8 mouse cellular contexts compared by ENCODE assay signal in genomic region chr16:32662372-32662771, GRCm38 (mm10). TPM values are rescaled to one million over a fixed set of nuclear protein-coding genes. Genes with fewer than 3 reads are reported as not detected.
A peak's percentile ranks its signal among the peaks of the same experiment; 100 is the strongest.
DNase-seq lines count a peak whose midpoint lies in the region; ATAC-seq and TF ChIP-seq lines count a peak whose summit lies in the region.

No protein-coding gene starts in this region.

- no peak for ATAC-seq in heart, embryonic 15.5 days (replicated peaks; ENCODE audit: insufficient number of reproducible peaks, insufficient read depth, low FRiP score, low read depth)
- no peak for ATAC-seq in embryonic facial prominence, embryonic 12.5 days (ENCODE audit: insufficient number of reproducible peaks, insufficient read depth, low FRiP score, low TSS enrichment)
- no peak for ATAC-seq in heart, postnatal 0 days (ENCODE audit: insufficient read depth, low read depth)
- no peak for ATAC-seq in midbrain, embryonic 14.5 days (ENCODE audit: low FRiP score, low TSS enrichment)

- peak overlapping the region; percentile 82; the same call in 1 of the 2 replicates for H3K27ac ChIP-seq in heart, embryonic 15.5 days
- 0 out of 2 replicates have a peak overlapping the region, but pooled peaks have one; percentile 75 for H3K27ac ChIP-seq in embryonic facial prominence, embryonic 12.5 days
- no peak overlapping the region for H3K27ac ChIP-seq in heart, postnatal 0 days (ENCODE audit: low read depth)
- peak overlapping the region; percentile 76 for H3K27ac ChIP-seq in midbrain, embryonic 14.5 days (replicated peaks; ENCODE audit: low read depth, low read length)

- H3K4me1 ChIP-seq in heart, embryonic 15.5 days (replicated peaks) = peaks cover 91% of the 10 kb centered on the region
- peaks cover 49% of the 10 kb centered on the region for H3K4me1 ChIP-seq in embryonic facial prominence, embryonic 12.5 days
- peaks cover 54% of the 10 kb centered on the region for H3K4me1 ChIP-seq in heart, postnatal 0 days (ENCODE audit: control insufficient read depth, insufficient read depth)
- H3K4me1 ChIP-seq in midbrain, embryonic 14.5 days (ENCODE audit: control insufficient read depth, insufficient read depth, low read length) = peaks cover 50% of the 10 kb centered on the region

- no peak for TF ChIP-seq CTCF in heart, postnatal 0 days (IDR thresholded peaks at IDR 0.05; ENCODE audit: low read depth)

- peak overlapping the region; percentile 30 for H3K4me3 ChIP-seq in heart, embryonic 15.5 days
- H3K4me3 ChIP-seq in embryonic facial prominence, embryonic 12.5 days = no peak overlapping the region
- H3K4me3 ChIP-seq in heart, postnatal 0 days (ENCODE audit: low read depth, low read length) = no peak overlapping the region
- H3K4me3 ChIP-seq in midbrain, embryonic 14.5 days (replicated peaks; ENCODE audit: low read depth, low read length) = peak overlapping the region; percentile 14

- H3K4me2 ChIP-seq in heart, embryonic 15.5 days = peak overlapping the region; percentile 58
- H3K4me2 ChIP-seq in embryonic facial prominence, embryonic 12.5 days (replicated peaks) = 0 out of 2 replicates have a peak overlapping the region, but pooled peaks have one; percentile 12
- H3K4me2 ChIP-seq in heart, postnatal 0 days (ENCODE audit: low read depth, low read length) = peak overlapping the region; percentile 49
- H3K4me2 ChIP-seq in midbrain, embryonic 14.5 days (ENCODE audit: low read length) = peak overlapping the region; percentile 41

- no peaks in the 10 kb centered on the region for H3K27me3 ChIP-seq in heart, embryonic 15.5 days
- no peaks in the 10 kb centered on the region for H3K27me3 ChIP-seq in embryonic facial prominence, embryonic 12.5 days
- H3K27me3 ChIP-seq in heart, postnatal 0 days (ENCODE audit: control insufficient read depth, insufficient read depth, low read length) = no peaks in the 10 kb centered on the region
- H3K27me3 ChIP-seq in midbrain, embryonic 14.5 days (ENCODE audit: control insufficient read depth, insufficient read depth, low read length) = no peaks in the 10 kb centered on the region

- no peak for TF ChIP-seq EP300 in heart, postnatal 0 days (IDR thresholded peaks at IDR 0.05; ENCODE audit: low read depth)

- no peaks in the 10 kb centered on the region for H3K36me3 ChIP-seq in heart, embryonic 15.5 days
- no peaks in the 10 kb centered on the region for H3K36me3 ChIP-seq in embryonic facial prominence, embryonic 12.5 days
- no peaks in the 10 kb centered on the region for H3K36me3 ChIP-seq in heart, postnatal 0 days (replicated peaks; ENCODE audit: control insufficient read depth, insufficient read depth, low read length)
- no peaks in the 10 kb centered on the region for H3K36me3 ChIP-seq in midbrain, embryonic 14.5 days (ENCODE audit: control insufficient read depth, insufficient read depth, low read length)

- H3K9ac ChIP-seq in heart, embryonic 15.5 days = peak overlapping the region; percentile 49
- H3K9ac ChIP-seq in embryonic facial prominence, embryonic 12.5 days = 0 out of 2 replicates have a peak overlapping the region, but pooled peaks have one; percentile 26
- 0 out of 2 replicates have a peak overlapping the region, but pooled peaks have one; percentile 33 for H3K9ac ChIP-seq in heart, postnatal 0 days (replicated peaks; ENCODE audit: low read depth, low read length)
- peak overlapping the region; percentile 30; the same call in 1 of the 2 replicates for H3K9ac ChIP-seq in midbrain, embryonic 14.5 days (replicated peaks; ENCODE audit: low read length)

- WGBS in heart, embryonic 15.5 days = 86% methylated on average over 7 of the region's 7 CpGs
- 87% methylated on average over 7 of the region's 7 CpGs for WGBS in embryonic facial prominence, embryonic 12.5 days
- WGBS in heart, postnatal 0 days = 92% methylated on average over 7 of the region's 7 CpGs
- WGBS in midbrain, embryonic 14.5 days = 88% methylated on average over 7 of the region's 7 CpGs

- no peak for DNase-seq in heart, adult 8-10 months (ENCODE audit: low spot score)
- no peak for DNase-seq in heart, postnatal 0 days (ENCODE audit: low spot score)
- no peak for DNase-seq in midbrain, embryonic 14.5 days
- DNase-seq in adrenal gland, adult 8-10 months = no peak
- DNase-seq in right cerebral cortex, adult 18-20 months = no peak
- DNase-seq in urinary bladder, postnatal 10 days (ENCODE audit: low spot score) = no peak

- H3K9me3 ChIP-seq in heart, embryonic 15.5 days (replicated peaks) = no peaks in the 10 kb centered on the region
- no peaks in the 10 kb centered on the region for H3K9me3 ChIP-seq in embryonic facial prominence, embryonic 12.5 days
- H3K9me3 ChIP-seq in heart, postnatal 0 days (replicated peaks; ENCODE audit: control insufficient read depth, low read length) = no peaks in the 10 kb centered on the region
- no peaks in the 10 kb centered on the region for H3K9me3 ChIP-seq in midbrain, embryonic 14.5 days (ENCODE audit: control insufficient read depth, low read length)

RNA-seq across cellular contexts. Expression of gene Tnk2, which starts 18.7 kb away (rescaled TPM):
- 6.9 and 9.5 TPM in 2 replicates for polyA plus RNA-seq in heart, embryonic 15.5 days (2015; fragmentation: Nextera tagmentation; extraction: Ambion mirVana)
- total RNA-seq in heart, adult 8-10 months (2022) = 10 to 100 TPM; 18.6 to 22.6 (median 21.4) TPM
- 13.4 and 13.8 TPM in 2 replicates for polyA plus RNA-seq in embryonic facial prominence, embryonic 12.5 days (2016; fragmentation: Nextera tagmentation; extraction: Ambion mirVana)
- total RNA-seq in heart, postnatal 0 days (2014; rRNA removed; ENCODE audit: low replicate concordance) = 9.4 and 14.2 TPM in 2 replicates
- 6.0 and 7.0 TPM in 2 replicates for polyA plus RNA-seq in heart, postnatal 0 days (2015; fragmentation: Nextera tagmentation; extraction: Ambion mirVana)
- 15.5 and 17.6 TPM in 2 replicates for polyA plus RNA-seq in midbrain, embryonic 14.5 days (2014; fragmentation: Nextera tagmentation; extraction: Ambion mirVana)
- total RNA-seq in adrenal gland, adult 8-10 months (2022) = 10 to 100 TPM; 33.0 to 66.6 (median 48.3) TPM

RNA-seq across cellular contexts. Expression of gene Tfrc, which starts 53.7 kb away (rescaled TPM):
- 34.5 and 34.8 TPM in 2 replicates for polyA plus RNA-seq in heart, embryonic 15.5 days (2015; fragmentation: Nextera tagmentation; extraction: Ambion mirVana)
- 10 to 100 TPM; 21.4 to 53.5 (median 38.0) TPM for total RNA-seq in heart, adult 8-10 months (2022)
- polyA plus RNA-seq in embryonic facial prominence, embryonic 12.5 days (2016; fragmentation: Nextera tagmentation; extraction: Ambion mirVana) = 32.7 and 36.6 TPM in 2 replicates
- 35.3 and 71.7 TPM in 2 replicates for total RNA-seq in heart, postnatal 0 days (2014; rRNA removed; ENCODE audit: low replicate concordance)
- polyA plus RNA-seq in heart, postnatal 0 days (2015; fragmentation: Nextera tagmentation; extraction: Ambion mirVana) = 46.5 and 57.1 TPM in 2 replicates
- polyA plus RNA-seq in midbrain, embryonic 14.5 days (2014; fragmentation: Nextera tagmentation; extraction: Ambion mirVana) = 31.8 and 69.8 TPM in 2 replicates
- 10 to 100 TPM; 17.5 to 46.5 (median 26.6) TPM for total RNA-seq in adrenal gland, adult 8-10 months (2022)

Comparison
In these comparisons a context has a peak if more than half of its experiments do, and no peak if none do; other contexts are left out.
1. H3K4me3 ChIP-seq: peak in heart, embryonic 15.5 days (single experiment) and midbrain, embryonic 14.5 days (single experiment); none in embryonic facial prominence, embryonic 12.5 days (single experiment) and heart, postnatal 0 days (single experiment).
2. Peak in every context shown above with its lines, with median percentiles within 50 percentile points of each other: H3K4me2 ChIP-seq and H3K9ac ChIP-seq.